Mouse (Mus musculus) brain, embryonic 18.5 days (tissue): ENCODE results near the gene Togaram1.

Experiments
- DNase-seq: peaks from one replicate; pipeline ENCODE4 v3.0.0-alpha.2; 2012; ENCODE audit warnings: low read depth, low spot score

Gene Togaram1

DNA sequence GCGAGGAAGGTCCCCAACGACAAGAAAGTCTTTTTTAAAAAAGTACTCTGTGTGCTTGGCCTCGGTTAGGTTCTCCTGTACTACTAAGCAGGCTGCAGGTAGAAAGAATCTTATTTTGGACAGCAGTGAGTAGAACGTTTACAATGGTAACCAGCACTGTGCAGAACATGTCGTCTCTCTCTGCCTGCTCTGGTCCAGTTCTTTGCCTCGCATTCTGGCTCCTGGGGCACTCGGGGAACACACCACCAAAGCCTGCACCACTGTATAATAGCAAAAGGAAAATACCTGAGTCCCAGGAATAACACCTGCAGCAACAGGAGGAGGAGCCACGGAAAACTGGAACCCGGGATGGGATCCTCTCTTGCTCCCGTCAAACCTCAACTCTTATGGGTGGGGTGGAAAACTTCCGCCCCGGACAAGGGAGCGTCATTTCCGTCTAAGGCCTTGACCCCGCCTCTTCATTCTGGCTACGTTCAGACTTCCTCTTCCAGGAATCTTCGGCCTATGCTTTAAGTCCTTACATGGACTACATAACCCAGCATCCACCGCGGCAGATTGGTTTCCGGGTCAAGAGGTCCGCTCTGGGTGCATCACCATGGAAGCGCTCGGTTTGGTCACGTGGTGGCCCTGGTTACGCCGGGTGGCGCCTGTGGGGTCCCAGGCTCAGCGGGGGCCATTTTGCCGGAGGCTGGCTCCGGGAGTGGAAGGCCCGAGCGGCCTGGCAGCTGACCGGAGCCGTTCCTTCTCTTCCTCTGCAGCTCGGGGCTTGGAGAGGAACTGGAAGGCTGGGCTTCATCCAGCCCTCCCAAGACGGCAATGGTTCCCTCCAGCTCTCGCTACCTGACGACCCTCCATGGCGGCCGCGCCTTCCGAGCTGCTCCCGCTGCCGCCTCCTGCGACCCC lies at the start of gene Togaram1, which contains the start of gene Klhl28:
TSS of gene Togaram1 (plus strand) at position 681 of the 903 bp plus-strand sequence.
TSS of gene Klhl28 (minus strand) at position 411 of the 903 bp plus-strand sequence.
- peak; percentile 99 for DNase-seq

DNA sequence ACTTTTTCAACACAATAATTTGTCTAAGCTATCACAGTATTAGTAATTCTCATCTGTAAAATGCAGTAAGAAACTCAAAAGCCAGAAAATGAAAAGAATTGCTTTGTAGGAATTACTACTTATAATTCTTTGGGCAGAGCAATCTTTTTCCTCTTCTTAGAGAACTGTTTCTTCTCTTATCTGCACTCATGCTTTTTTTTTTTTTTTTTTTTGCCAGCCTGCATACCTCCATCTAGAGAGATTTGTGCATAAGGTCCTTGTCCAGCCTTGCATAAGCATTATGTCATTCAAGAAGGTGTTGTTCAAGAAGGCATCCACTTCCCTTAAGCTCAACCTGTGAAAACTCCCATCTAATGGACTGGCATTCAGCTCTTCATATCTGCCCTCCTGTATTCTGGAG lies 48.9 kb upstream of the Togaram1 start:
- no peak for DNase-seq

DNA sequence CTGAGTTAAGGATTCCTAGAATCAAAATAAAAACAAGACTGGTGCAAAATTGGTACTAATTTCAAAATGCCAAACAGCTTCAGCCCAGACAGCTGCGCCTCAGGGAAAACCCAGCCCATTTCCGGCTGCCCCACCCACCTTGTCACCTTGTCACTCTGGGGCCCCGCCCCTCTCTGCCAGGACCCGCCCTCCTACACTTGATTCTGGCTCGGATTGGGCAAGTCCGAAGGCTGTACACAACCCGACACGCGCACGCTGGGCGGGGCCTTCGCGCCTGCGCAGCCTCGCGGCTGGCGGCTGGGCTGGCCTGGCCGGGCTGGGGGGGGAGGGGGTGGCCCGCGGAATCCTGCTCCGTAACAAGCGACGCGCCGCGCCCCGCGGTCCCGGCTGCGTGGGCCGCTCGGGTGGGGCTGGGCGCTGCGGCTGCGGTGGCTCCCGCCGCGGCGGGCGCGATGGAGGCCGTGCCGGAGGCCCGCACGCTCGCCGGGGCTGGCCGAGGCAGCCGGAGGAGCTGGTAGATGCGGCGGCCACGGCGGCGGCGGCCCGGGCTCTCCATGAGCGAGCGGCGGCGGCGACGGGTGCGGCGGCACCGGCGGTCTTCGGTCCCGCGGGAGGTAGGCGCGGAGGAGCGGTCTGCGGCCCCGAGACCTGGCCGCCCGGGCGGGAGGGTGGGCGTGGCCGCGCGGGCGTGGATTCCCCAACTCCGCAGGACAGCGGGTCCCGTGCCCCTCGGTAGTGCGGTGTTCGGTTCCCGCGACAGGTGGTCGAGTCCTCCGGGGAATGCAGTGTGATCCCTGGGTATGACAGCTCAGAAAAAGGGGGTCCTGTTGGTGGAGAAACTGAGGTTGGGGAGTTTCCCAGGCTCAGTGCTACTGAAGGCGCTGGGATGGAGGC lies 47.8 kb upstream of the Togaram1 start, which contains the start of gene Gm527:
TSS of gene Gm527 (plus strand) at position 329 of the 894 bp plus-strand sequence.
- peak; percentile 89 for DNase-seq

DNA sequence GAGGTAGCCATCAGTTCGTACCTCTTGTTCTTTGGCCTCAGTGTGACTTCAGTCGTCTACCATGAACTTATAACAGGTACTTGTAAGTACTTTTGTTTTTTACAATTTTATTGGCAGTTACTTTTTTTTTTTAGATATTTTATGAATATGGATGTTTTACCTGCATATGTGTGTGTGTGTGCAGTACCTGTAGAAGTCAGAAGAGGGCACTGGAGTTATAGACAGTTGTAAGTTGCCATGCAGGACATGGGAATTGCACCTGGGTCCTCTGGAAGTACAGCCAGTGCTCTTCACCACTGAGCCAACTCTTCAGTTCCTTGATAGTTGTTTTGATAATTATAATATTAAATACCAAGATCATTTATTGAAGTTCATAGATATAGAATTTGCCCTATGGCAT lies 28.1 kb upstream of the Togaram1 start:
- DNase-seq = no peak

DNA sequence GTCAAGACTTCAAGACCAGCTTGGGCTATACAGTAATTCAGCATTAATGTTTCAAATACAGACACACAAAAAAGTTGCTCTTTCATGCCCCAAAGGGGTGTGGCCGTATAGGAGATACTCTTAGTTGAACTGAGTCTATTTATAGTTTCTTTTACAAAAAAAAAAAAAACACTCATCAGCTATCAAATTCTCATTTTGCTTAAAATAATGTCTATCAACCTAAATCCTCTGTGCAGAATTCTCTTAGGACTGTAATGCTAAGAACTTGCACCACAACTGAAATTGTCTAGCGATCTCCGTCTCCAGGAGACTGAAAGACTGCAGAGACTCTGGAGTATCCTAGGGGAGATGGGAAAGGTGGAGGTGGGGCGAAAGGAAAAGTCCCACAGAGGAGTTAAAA lies 1.0 kb upstream of the Togaram1 start:
- DNase-seq = no peak

DNA sequence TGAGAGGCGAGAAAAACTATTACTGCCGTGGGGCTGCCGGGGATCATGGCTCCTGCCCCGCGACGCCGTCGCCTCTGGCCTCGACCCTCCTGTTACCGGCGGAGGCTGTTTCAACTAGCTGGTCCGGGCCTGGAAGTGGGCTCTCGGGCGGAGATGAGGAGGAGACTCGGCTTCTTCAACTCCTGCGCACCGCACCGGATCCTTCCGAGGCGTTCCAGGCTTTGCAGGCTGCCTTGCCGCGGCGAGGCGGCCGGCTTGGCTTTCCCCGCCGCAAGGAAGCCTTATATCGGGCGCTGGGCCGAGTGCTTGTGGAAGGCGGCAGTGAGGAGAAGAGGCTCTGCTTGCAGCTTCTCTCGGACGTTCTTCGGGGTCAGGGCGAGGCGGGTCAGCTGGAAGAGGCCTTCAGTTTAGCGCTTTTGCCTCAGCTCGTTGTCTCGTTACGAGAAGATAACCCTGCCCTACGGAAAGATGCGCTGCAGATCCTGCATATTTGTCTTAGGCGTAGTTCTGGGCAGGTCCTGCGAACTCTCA lies 562 bp downstream of the Togaram1 start:
- no peak for DNase-seq

DNA sequence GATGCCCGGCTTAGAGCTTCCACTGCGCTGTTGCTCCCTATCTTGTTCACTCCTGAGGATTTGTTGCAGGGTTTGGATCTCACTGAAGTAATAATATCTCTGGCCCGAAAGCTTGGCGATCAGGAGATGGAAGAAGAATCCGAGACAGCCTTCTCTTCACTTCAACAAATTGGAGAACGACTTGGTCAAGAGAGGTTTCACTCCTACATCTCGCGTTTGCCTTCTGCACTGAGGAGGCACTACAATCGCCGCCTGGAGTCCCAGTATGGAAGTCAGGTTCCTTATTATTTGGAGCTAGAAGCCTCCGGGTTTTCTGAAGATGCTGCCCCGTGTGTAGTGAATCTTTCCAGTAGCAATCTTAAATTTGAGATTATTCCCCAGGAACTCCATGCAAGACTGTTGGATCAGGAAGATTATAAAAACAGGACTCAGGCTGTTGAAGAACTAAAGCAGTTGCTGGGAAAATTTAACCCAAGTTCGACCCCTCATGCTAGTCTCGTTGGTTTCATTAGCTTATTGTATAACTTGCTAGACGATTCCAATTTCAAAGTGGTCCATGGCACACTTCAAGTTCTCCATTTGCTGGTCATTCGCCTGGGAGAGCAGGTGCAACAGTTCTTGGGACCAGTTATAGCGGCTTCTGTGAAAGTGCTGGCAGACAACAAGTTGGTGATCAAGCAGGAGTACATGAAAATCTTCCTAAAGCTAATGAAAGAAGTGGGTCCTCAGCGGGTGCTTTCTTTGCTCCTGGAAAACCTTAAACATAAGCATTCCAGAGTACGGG lies 1.2 kb downstream of the Togaram1 start:
- no peak for DNase-seq

DNA sequence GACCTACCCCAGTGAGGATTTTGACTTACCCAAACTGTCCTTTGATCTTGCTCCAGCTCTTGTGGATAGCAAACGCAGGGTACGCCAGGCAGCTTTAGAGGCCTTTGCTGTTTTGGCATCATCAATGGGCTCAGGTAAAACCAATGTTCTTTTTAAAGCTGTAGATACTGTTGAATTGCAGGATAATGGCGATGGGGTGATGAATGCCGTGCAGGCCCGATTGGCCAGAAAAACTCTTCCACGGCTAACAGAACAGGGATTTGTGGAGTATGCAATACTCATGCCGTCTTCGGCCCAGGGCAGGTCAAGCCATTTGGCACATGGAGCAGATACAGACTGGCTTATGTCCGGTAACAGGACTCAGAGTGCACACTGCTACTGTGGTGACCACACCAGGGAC lies 1.9 kb downstream of the Togaram1 start:
- DNase-seq = no peak

DNA sequence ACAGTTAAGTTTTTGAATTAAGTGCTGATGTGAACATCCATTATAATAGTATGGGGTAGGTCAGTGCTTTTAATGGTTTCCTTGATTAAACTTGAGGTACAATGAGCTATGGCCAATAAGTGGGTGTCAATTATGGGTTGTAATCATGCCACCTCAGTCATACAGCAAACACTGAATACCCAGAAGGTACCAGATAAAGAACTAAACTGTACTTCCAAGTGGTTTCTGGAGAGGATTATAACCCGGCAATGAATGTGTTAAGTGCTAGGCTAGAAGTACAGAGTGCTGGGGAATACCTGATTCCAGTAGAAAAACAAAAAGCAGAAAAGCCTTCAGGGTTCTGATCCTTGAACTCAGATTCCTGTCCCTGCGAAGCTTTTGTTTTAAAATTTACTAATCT lies 2.5 kb downstream of the Togaram1 start:
- no peak for DNase-seq

DNA sequence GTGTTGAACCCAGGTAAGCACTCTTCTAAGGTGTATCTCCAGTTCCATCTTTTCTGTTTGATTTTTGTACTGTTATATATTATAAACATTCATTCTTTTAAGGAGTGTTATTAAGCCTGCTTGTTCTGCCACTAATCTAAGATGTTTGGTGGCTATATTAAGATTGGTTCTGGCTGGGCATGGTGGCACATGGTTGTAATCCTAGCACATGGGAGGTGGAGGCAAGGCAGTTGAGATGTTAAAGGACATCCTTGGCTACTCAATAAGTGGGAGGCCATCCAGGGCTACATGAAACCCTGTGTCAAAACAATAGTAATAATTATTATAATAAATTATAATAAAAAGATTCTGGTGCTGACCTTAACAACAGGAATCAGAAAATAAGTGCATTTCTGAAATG lies 5.8 kb downstream of the Togaram1 start:
- DNase-seq = no peak

DNA sequence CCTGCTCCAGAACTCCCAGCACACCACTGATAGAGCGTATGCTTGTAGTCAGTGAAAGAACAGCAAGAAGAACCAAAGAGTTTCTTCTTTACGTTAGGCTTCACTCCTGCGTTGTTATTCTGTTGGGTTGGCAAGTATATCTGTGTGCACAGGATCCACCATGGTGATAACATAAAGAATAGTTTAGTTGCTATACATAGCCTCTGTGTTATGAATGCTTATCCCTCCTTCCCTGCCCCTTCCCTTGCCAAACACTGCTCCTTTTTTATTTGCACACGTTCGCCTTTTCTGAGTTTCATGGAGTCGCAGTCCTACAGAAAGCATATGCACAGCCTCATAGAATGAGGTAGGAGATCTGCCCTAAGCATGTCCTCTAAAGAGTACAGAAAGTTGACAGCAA lies 6.5 kb downstream of the Togaram1 start:
- DNase-seq = no peak

DNA sequence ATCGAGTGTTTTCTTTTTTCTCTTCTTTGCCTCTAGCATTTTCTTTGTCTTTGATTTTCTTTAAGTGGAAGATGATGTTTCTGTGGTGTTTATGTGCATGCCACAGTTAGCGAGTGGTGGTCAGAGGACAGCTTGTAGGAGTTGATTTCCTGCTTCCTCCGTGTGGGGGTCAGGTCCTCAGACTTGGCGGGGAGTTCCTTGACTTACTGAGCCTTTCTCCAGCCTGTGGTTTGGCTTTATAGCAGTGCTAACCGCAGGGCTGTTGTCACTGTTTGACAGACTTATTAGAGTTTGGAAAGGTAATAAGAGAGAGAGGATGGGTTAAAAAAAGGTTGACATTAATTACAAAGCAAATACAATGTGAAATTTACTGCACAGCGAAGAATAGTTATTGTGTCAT lies 10.0 kb downstream of the Togaram1 start:
- DNase-seq = no peak

DNA sequence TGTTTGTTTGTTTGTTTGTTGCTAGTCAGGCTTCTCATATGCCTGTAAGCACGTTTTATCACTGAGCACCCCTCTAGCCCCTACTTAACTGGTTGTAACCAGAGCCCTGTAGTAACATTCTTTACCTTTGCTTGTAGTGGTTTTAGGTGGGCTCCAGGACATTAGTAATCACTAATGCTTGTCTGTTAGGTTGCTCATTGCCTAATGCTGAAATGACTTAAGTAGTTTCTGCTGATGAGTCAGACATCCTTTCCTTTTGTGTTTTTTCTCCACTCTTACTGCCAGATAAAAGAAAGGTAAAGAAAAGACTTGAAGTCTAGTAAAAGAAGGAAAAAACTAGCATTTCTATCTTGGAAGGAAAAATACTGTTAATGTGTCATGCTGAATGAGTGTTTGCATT lies 10.6 kb downstream of the Togaram1 start:
- no peak for DNase-seq

DNA sequence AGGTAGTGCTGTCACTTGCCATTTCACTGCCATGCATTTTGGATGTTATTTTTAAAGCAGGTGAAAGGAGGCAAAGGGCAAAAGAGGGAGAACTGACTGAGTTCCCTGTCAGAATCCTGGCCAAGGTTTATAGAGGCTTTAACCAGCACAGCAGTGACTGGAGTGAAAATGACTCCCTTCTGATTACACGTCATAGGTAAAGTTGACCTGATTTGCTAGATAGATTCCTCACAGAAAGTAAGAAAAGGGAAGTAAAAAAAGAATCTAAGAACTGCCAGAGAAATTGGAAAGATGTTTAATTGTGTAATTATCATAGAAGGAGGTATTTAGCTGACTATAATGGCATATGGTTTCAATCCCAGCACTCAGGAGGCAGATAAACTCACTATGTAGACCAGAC lies 11.9 kb downstream of the Togaram1 start:
- no peak for DNase-seq

DNA sequence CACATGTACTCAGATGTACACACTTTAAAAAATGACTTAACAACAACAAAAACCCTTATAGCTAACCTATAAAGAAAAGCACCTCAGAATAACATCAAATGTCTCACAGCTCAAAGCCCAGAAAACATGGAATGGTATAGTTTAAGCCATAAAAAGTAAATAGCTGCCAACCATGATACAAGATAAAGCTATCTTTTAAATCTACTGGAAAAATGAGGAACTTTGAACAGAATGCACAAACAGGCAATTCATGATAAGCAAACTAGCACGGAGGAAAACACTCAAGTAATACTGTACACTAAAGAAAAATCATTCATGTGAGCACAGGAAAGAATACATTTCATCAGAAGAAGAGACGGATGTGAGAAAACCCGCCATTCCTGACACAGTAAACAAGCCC lies 42.1 kb downstream of the Togaram1 start:
- DNase-seq = no peak

DNA sequence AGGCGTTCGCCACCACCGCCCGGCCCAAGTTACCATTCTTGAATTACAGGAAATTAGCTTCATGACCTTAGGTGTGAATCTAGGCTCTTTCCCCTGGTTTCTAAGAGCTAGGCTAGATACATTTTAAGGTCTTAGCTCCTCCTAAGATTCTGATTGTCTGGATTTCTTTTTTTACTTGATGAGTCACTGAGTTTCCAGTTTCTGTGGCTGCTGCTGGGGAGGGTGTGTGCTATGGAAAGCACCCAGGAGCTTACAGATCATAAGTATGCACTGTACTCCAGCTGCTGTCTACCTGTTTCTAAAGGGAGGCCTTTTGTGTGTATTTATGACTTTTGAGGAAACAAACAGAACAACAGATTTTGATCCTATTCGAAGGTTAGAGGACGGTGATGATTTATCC lies 57.2 kb downstream of the Togaram1 start:
- DNase-seq = no peak

DNA sequence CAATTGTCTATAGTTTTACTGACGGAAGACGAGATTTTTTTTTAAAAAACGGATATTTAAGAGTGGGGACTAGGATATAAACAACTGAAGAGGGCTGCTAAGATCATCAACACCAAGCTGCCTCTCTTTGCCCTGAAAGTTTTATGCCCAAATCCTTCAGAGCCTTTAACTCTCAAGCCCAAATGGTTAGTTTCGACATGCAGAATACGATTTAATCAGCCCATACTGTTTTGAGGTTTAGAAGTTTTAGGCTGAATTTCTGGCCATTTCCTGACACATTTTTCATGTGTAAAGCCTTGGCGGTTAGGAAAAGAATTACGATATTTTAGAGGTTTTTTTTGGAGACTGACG lies 70.2 kb downstream of the Togaram1 start:
- DNase-seq = no peak

DNA sequence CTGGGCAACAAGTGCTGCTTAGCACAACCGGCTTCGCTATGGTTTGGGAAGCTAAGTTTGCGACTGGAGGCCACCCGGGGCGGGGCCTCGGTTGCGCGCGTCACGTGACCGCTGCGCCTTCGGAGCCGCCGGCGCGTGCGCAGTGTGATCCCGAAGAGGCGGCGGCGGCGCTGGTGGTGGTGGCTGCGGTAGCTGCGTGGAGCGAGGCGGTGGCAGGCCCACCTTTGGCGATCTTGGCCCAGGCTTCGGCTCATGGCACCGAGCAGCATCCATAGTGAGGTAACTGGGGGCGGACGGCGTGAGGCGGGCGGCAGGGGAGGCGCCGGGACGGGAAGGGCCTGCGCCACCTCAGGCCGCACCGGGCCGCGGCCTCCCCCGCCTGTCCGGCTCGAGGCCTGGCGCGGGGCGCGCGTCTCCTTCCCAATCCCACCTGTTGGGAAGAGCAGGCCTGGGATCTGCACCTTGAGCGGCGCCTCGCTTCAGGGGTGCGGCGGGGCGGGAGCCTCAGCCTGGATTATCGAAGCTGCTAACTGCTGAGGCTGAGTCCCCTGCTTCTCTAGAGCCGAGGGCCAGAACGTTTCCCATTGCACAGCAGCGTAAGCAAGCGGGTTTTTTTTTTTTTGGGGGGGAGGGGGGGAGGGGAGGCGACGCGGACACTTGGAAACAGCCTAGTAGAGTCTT lies 70.7 kb downstream of the Togaram1 start, which contains the start of gene Prpf39:
TSS of gene Prpf39 (plus strand) at position 144 of the 681 bp plus-strand sequence.
- DNase-seq = peak; percentile 70

DNA sequence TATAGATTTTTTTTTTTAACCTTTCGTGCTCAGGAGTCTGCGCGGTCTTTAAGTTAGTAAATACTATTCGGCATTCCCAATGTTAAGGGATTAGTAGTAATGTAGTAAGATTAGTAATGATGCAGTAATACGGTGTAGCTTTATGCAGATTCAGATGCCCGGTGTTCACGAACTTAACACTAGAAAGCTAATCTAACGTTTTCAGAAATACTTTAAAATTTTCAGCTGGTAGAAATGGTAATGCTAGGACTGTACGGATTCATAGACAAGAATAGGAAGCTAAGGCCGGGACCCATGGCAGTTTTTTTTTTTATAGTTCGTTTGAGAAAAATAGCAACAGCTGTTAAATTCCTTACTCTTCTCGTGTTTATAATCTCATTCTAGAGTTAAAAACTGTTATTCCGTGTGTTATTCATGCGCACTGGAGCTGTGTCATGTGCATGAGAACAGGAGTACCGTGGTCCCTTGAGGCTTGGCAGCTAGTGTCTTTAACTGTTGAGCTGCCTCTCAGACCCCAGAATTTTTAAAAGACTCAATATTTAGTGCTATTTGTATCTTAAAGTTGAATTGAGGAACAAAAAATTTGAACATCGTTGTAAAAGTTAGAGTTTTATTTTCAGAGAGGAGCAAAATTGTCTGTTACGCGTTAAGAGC lies 71.4 kb downstream of the Togaram1 start:
- DNase-seq = no peak

DNA sequence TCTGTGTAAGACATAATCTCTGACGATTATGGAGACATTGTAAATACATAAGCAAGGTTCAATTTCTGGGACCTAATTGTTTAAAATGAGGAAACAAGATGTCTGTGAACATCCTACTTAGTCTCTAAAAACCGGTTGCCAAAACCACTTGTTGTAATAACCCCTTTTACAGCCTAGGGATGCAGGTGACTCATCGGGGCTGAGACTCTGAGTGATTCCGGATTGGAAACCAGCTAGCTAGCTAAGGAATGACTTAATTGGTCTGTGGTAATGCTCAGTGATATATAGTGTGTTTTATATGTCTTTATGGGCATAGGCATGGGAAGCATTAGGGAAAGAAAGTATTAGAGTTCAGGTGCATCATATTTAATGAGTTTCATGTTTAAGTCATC lies 71.9 kb downstream of the Togaram1 start:
- no peak for DNase-seq
